Mouse (Mus musculus) kidney, postnatal 36 days (tissue): ENCODE results near the gene Sirt3.

ENCODE experiments used
- DNase-seq, 2 experiments: peaks; one replicate each; pipeline ENCODE4 v3.0.0; 2021 to 2022; ENCODE audit warnings: mixed read lengths in 2 of 2

The Sirt3 gene

DNA sequence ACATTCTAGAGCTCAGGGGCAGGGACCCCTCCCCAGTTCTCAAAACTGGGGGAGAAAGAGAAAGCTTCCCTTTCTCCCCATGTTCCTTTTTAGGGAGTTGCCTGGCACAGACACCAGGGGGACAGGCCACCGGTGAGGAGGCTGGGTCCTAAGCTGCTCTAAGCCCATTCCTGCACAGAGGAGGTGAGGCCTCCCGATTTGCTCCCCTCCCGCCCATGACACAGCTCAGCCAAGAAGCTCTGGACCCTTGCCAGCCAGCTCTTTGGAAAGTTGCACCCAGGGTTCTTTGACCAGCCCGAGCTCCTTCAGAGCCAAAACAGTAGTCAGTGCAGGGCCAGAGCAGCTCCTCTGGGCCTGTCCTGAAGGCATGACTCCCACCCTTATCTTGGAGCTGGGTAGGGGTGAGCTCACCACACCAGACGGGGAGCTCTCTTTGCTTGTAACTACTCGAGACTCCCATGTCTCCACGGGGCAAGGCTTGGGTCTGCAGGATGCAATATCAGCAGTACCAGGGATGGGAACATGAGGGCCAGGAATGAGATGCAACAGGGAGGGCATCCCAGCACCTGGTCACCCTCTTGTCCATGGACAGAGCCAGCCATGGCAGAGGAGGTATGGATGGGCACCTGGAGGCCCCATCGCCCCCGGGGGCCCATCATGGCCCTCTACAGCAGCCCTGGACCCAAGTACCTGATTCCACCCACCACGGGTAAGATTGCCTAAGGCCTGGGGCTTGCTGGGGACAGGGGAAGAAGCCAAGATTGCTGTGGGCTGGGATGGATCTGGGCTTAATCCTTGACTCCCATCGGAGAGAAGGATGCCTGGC lies 34.1 kb downstream of the Sirt3 start, which contains the start of gene Odf3:
Odf3 (plus strand) TSS at position 51 of the 826 bp plus-strand sequence.
- peak; percentile 69 to 82 for DNase-seq

DNA sequence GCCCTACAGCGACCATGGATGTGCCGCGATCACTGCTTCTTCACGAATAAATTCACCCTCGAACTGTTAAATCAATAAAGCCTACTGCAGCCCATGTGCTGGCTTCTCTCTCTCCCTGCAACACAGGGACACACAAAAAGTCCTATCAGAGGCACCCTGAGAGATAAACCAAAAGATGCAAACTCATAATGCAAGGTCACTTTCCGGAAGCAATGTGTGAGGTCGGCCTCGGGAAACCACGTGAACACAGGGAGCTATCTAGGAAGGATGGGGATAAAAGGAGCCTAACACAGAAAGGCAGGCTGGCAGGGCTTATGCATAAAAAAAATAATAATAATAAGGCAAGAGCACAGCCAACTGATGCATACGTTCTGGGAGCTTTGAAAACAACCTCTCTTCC lies 35.4 kb downstream of the Sirt3 start:
- DNase-seq, result no peak

DNA sequence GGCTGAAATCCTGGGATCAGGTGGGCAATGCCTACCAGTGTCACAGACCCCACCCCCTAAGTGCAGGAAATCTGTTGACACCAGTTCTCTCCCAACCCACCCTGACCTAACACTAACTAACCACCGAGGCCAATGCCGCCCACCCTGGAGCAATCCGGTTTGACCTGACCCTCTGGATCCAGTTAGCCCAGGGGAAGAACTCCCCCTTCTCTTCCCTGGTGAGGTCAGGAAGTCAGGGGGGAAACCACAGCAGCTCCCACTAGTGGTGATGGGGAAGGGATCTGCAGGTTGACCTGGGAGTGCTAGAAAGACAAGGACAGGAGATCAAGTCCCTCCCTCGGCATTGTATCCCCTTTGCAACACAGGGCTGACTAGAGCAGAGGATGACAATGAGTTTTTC lies 36.4 kb downstream of the Sirt3 start:
- no peak for DNase-seq

DNA sequence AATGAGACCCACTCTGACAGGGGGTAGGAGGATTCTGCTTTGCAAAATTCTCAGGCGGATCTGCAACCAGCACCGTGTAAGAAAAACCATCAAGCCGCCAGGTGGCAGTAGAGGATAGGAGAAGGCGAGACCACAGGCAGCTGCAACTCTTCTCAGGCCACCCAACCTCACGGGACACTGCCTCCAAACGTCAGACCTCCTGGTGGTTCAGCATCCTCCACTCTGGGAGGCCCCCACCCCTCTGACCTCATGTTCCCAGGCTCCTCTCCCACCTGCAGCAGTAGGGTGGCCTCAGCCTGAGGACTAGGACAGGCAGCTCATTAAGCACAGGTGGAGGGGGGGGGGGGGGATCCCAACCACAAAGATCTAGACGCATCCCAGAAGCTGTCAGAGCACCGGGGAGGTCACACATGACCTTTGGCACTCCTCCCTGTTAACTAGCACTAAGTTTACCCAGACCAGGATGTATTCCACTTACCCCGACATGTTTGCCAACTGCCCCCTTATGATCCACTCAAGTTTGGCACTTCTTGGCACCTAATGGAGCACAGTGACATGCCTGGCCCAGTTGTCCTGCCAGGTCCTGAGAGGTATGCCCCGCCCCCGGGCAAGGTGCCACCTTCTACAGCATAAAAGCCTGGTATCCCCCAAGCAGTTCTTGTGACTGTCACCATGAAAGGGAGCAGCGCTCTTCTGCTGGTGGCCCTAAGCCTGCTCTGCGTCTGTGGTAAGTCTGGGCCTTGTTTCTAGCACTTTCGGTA lies 37.0 kb downstream of the Sirt3 start, which contains the start of gene Scgb1c1:
Scgb1c1 (plus strand) TSS at position 643 of the 761 bp plus-strand sequence.
- peak; percentile 82 to 97 for DNase-seq

DNA sequence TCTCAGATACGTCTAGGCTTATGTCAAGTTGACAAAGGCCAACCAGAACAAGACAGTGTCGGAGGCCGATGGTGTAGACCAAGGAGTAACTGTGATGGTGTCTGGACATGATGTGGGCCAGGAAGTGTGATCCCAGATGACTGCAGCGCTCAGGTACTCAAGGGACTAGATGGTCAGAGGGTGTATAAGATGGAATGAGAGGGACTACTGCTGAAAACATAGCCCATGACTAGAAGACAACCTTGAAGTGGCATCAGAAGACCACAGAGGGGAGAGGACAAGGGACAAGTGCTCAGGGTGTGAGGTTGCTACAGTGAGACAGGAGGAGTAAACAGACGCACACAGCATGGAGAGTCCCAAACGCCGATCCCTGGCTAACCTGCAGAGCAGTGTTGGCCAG lies 38.3 kb downstream of the Sirt3 start:
- no peak for DNase-seq

DNA sequence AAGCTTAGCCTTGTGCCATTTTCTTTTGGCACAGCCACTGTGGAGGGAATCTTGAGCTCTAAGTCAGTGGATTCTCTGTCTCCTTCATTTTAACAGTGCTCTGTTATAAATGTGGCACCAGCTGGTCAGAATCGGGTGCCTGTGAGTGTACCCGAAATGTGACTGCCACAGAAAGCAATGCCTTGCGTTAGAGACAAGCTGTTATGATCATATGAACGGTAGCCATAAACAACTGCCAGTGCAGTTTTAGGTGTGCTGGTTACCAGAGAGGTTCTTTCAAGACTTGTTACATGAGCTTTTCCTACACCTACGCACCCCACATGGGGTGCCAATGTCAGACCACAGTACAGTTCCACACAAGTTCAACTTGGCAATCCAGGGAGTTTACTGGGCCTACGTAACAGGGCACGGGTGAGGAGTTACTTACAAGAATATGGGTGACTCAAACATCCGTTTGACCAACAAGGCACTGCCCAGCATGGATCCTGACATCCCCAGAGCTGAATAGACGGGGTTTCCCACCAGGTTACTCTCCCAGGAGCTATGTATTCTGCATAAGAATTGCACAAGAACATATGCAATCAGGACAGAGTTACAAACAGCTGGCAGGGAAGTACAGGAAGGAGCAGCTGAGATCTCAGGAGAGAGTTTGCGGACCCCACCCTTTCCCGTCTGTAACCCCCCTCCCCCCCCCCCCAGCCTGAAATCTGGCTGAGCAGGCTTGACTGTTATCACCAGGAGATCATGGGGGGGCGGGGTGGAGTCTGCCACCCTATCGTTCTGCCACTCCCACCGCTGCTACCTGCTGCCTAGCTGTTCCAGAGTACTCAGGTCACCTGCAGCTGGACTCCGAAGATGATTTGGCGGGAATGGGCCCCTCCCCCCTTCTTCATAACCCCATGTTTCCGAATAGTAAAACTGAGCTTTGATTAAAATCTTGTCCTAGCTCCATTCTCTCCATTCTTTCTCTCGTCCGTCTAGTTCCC lies 41.1 kb downstream of the Sirt3 start:
- no peak for DNase-seq

DNA sequence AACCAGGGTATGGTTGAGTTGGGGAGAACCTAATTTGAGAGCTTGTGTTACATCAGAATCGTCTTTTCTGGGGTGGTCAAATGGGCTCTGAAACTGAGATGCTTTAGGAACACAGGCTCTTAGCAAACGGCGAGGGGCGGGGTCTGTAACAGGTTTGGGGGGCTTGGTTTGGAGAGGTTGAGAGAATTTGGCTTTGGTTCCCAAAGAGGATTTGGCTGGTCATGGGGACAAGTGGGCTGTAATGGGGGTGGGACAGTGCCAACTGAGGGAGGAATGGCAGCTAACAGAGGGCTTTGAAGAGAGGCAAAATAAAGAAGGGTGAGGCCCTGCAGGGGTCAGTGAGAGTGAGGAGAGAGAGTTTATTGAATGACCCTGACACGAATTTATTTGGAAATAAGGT lies 42.6 kb downstream of the Sirt3 start:
- DNase-seq, result no peak

DNA sequence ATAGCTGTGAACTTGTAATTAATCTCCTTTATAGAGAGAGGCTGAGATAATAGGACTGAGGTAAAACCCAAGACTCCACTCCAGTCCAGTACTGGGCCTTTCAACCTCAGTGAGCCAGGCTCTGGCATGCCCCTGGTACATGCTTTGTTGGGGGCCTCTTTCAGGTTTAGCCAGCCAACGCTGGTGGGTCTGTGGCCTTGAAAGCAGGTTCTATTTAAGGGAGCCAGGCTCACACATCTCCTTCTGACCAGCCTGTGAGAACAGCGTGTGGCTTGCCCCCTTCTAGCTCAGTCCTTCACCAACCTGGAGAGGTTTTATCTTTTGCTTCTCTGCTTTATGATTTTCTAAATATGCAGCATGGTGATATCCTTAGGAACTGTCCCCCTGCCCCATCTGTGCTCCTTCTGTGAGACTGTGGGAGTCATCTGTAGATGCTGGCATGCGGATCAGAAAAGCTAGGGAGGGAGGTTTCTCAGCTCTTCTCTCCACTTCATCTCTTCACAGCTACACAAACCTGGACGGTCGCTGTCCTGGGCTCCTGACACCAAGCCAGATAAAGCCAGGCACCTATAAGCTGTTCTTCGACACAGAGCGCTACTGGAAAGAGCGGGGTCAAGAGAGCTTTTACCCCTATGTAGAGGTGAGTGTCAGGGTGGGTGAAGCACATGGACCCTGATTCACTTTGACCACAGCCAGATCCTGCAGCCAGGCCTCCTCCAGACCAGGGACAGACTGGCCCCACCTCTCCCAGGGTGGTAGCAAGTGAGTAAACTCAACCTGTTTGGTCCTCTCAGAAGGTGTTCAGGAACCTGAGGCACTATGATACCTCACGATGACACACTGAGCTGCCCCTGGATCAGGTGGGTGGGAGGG lies 45.6 kb downstream of the Sirt3 start:
- DNase-seq, result no peak

DNA sequence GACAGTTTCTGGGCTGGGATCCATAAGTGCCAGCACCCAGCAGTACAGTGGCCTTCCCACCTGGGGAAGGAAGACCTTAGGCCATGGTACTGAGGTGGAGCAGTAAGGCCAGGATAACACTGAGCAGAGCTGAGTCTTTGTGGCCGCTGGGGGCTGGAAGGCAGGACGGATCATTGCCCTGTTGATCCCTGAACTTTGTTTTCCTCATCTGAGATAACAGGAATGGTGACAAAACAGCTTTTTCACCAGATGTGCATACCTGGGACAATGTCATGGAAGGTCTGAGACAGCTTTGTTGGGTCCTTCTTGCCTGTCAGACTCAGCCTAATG lies 46.4 kb downstream of the Sirt3 start:
- DNase-seq, result no peak

DNA sequence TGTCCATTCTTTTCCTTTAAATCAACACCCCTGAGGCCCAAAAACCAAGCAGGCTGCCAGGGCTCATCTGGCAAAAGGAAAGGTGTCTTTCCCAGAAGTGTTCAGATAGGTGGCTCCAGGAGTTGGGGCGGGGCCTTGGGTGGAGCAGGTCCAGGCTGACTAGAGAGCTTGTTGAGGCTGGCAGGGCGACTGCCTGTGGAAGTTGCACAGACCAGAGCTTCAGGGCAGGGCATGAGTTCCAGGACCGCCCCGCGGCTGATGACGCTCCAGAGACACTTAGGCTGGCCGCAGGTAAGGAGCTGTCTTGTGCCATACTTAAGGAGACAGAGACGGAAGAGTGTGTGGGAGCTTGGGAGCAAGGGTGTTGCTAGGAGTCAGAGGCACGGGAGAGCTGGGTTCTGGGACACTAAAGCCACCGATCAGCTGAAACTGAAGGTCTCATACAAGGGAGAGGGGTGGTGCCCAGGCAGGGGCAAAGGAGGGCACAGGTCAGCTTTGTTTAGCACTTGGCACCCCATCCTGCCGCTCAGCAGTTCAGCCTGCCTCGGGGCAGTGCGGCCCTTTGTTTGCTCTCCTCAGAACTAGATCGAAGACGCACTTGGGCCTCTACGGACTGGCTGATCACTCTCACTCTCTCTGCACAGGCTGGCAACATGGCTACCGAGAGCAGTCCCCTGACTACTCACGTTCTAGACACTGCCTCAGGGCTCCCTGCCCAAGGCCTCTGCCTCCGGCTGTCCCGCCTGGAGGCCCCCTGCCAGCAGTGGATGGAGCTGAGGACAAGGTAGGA lies 46.9 kb downstream of the Sirt3 start, which contains the start of gene Urah:
Urah (plus strand) TSS at position 51 of the 790 bp plus-strand sequence.
- peak; percentile 36 to 57 for DNase-seq

DNA sequence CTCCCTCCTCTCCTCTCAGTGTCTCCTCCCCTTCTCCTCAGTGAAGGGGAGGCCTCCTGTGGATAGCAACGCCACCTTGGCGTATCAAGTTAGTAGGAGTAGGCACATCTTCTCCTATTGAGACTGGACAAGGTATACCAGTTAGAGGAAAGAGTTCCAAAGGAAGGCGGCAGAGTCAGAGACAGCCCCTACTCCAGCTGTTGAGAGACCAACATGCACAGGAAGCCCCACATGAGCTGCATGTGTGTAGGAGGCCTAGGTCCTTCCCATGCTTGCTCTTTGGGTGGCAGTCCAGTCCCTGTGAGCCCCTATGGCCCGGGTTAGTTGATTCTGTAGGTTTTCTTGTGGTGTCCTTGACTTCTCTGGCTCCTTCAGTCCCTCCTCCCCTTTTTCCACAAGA lies 48.8 kb downstream of the Sirt3 start:
- DNase-seq, result no peak

DNA sequence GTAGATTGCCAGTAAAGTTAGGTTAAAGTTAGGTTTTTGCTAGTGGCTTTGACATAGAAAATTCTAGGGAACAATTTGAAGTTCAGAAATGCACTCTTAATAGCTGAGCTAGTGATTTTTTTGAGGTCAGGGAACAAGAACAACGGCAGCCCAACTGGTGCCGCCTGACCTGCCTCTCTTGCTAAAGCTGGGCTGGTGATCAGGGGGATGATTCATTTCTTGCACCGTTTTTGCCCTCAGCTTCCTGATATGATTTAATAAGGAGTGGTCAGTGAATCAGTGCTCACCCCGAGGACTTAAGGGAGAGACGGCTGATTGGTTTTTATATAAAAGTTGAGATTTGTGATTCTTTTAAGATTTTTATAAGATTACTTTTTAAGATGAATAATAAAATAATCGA lies 50.7 kb downstream of the Sirt3 start:
- DNase-seq, result no peak

DNA sequence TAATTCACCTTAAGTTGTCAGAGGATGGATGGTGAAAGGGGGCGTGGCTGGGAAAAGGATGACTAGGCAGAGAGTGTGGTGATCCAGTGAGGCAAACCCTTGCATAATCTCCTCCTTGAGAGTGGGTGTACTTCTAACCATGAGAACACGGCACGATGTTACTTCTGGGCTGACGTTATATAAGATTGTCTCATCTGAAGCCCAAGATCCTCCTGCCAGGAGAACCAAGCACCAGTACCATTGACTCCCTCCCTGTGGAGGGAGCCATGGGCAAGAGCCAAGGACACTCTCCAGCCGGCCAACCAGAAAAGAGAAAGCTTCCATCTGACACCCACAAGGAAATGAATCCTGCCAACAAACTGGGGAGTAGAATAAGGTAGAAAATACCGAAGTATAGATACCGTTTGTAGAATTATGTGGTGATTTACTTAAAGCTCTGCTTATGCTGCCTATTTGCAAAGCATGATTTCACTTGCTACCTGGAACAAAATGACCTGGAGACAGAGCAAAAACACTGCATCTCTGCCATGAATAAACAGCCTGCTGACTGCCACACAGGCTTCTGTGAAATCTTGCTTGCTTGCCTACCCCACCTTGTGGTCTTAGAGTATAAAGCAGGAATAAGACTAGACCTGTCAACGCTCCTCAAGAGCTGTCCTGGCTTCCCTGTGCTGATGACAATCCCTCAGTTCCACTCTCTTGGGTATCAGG lies 53.8 kb downstream of the Sirt3 start:
- peak; percentile 80 to 92 for DNase-seq

DNA sequence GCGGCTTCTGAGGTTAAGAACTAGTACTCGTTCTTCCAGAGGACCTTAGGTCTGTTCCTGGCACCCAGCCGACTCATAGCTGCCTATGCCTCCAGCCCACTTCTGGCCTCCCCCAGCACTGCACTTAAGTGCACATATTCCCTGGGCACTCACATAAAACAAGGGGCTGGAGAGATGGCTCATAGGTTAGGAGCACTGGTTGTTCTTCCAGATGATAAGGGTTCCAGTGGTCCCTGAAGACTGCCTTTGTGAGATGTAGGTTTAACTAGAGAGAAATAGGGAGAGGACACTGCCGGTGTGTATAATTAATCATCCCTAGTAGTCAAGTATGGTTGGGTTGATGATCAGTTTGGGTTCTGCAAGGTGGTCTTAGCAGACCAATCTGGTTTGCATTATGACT lies 59.4 kb downstream of the Sirt3 start:
- DNase-seq, result no peak

DNA sequence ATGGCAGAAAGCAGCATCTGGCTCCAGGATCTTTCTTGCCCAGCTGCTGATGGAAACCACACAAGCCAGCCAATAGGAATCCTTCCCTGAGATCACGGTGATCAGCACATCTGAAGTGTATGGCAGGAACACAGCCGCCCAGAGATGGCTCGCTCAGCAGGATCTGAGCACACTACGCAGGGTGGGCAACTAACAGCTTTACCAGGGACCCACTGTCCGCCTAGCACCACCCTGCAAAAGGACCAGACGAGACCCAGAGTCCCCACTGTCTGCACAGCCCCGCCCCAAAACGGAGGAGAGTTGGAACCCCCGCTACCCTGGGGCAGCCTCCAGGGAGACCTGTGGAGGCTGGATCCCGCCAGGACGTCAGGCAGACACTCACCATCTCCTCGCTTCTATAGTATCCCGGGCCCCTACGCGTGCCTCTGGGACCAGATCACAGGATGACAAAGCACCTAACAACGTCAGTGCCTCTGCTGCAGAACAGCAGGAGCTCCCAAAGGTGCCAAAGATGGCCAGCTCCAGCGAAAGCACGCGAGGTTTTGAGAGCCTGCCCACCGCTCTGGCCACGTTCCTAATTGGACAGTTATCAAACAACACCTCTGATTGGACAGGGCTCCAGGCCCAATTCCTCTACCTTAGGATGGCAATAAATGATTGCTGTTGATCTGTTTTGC lies 60.3 kb downstream of the Sirt3 start, which contains the start of gene Zfp941:
Zfp941 (minus strand) TSS at position 526 of the 677 bp plus-strand sequence.
- DNase-seq, result peak; percentile 58 to 73

DNA sequence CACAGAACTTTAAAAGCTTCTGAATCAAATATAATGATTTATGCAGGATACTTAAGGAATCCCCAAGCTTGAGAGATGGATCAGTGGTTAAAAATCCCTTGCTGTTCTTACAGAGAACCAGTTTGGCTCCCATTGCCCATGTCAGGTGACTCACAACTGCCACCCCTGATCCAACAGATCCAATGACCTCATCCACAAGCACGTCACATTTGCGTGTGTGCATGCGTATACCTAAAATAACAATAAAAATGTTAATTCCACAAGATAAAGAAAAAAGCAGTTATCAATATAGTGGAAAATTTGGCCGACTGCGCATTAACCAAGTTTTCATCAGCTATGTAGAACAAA lies 60.8 kb downstream of the Sirt3 start:
- DNase-seq, result no peak

DNA sequence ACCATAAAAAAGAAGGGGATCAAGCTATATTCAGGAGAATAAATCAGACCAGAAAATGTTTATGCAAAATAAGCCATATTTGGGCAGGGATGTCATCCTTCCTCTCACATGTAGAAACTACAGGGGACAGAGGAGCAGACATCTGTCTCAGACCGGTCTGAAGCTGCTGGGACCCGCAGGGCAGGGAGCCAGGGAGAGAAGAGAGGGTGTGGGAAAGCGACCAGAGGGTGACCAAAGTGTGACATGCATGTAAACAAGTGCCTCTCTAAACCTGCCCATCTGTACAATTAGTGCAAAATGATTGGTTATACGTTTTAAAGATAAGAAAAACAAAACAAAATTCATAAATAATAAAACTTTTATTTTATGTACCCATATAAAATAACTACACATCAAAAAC lies 61.9 kb downstream of the Sirt3 start:
- no peak for DNase-seq
